Comparison of ENCODE assay signal across 8 mouse cellular contexts in genomic region chr17:6827159-6827733, GRCm38 (mm10). TPM values are rescaled to one million over a fixed set of nuclear protein-coding genes. Genes with fewer than 3 reads are reported as not detected.
DNase-seq lines count a peak whose midpoint lies in the region; ATAC-seq lines count a peak whose summit lies in the region.

No protein-coding gene starts in this region.

- peak overlapping the region; percentile 92 for H3K27ac ChIP-seq in neural tube, embryonic 11.5 days (ENCODE audit: low read depth, low read length)
- peak overlapping the region; percentile 48 for H3K27ac ChIP-seq in brown adipose tissue, adult 24 weeks (replicated peaks; ENCODE audit: low read depth, low read length)
- peak overlapping the region; percentile 99 for H3K27ac ChIP-seq in liver, embryonic 12.5 days
- H3K27ac ChIP-seq in neural tube, embryonic 12.5 days: peak overlapping the region; percentile 75

- 47% methylated on average over 10 of the region's 10 CpGs for WGBS in neural tube, embryonic 11.5 days
- 10% methylated on average over 10 of the region's 10 CpGs for WGBS in liver, embryonic 12.5 days (ENCODE audit: insufficient replicate concordance)
- WGBS in neural tube, embryonic 12.5 days: 42% methylated on average over 10 of the region's 10 CpGs

- no peaks in the 10 kb centered on the region for H3K36me3 ChIP-seq in neural tube, embryonic 11.5 days (ENCODE audit: control insufficient read depth, insufficient read depth, low read length)
- 0 out of 2 replicates have a peak, but pooled peaks cover 3% of the 10 kb centered on the region for H3K36me3 ChIP-seq in liver, embryonic 12.5 days
- H3K36me3 ChIP-seq in neural tube, embryonic 12.5 days: no peaks in the 10 kb centered on the region

- H3K9me3 ChIP-seq in neural tube, embryonic 11.5 days (ENCODE audit: control insufficient read depth, low read length): no peaks in the 10 kb centered on the region
- peaks cover 3% of the 10 kb centered on the region; the same call in 1 of the 2 replicates for H3K9me3 ChIP-seq in liver, embryonic 12.5 days (replicated peaks)
- H3K9me3 ChIP-seq in neural tube, embryonic 12.5 days: no peaks in the 10 kb centered on the region

- no peaks in the 10 kb centered on the region; the same call in 1 of the 2 replicates for H3K4me1 ChIP-seq in neural tube, embryonic 11.5 days (ENCODE audit: control insufficient read depth, insufficient read depth, low read length)
- H3K4me1 ChIP-seq in brown adipose tissue, adult 24 weeks (ENCODE audit: control insufficient read depth, insufficient read depth, insufficient read length, low read length): no peaks in the 10 kb centered on the region
- H3K4me1 ChIP-seq in liver, embryonic 12.5 days: peaks cover 39% of the 10 kb centered on the region
- no peaks in the 10 kb centered on the region for H3K4me1 ChIP-seq in neural tube, embryonic 12.5 days

- H3K4me3 ChIP-seq in neural tube, embryonic 11.5 days (ENCODE audit: low read depth, low read length): peak overlapping the region; percentile 53
- peak overlapping the region; percentile 64 for H3K4me3 ChIP-seq in brown adipose tissue, adult 24 weeks (ENCODE audit: insufficient read depth, low read depth, low read length)
- H3K4me3 ChIP-seq in liver, embryonic 12.5 days: peak overlapping the region; percentile 73
- peak overlapping the region; percentile 52 for H3K4me3 ChIP-seq in neural tube, embryonic 12.5 days

- H3K9ac ChIP-seq in neural tube, embryonic 11.5 days (ENCODE audit: low read length): peak overlapping the region; percentile 78
- peak overlapping the region; percentile 74 for H3K9ac ChIP-seq in liver, embryonic 12.5 days
- peak overlapping the region; percentile 60 for H3K9ac ChIP-seq in neural tube, embryonic 12.5 days

- H3K4me2 ChIP-seq in neural tube, embryonic 11.5 days (ENCODE audit: low read depth): peak overlapping the region; percentile 72
- peak overlapping the region; percentile 88 for H3K4me2 ChIP-seq in liver, embryonic 12.5 days
- peak overlapping the region; percentile 64 for H3K4me2 ChIP-seq in neural tube, embryonic 12.5 days (replicated peaks)

- DNase-seq in neural tube, embryonic 11.5 days (ENCODE audit: low spot score): no peak
- no peak for DNase-seq in neural tube, embryonic 10.5 days (ENCODE audit: extremely low spot score, low spot score)
- no peak for DNase-seq in retina, embryonic 14.5 days (ENCODE audit: low spot score)
- no peak for DNase-seq in kidney, adult 9 months

- no peaks in the 10 kb centered on the region for H3K27me3 ChIP-seq in neural tube, embryonic 11.5 days (ENCODE audit: control insufficient read depth, insufficient read depth, low read length)
- H3K27me3 ChIP-seq in liver, embryonic 12.5 days (replicated peaks): peaks cover 3% of the 10 kb centered on the region; the same call in 1 of the 2 replicates
- H3K27me3 ChIP-seq in neural tube, embryonic 12.5 days (replicated peaks): no peaks in the 10 kb centered on the region

- no peak for ATAC-seq in neural tube, embryonic 11.5 days (ENCODE audit: insufficient read depth, low FRiP score, low TSS enrichment)
- ATAC-seq in granulocyte monocyte progenitor cell, adult 5-6 weeks (replicated peaks; ENCODE audit: poor library complexity, severe bottlenecking): peak; percentile 29
- ATAC-seq in liver, embryonic 12.5 days: peak; percentile 72
- peak; percentile 31; the same call in 1 of the 2 replicates for ATAC-seq in neural tube, embryonic 12.5 days (ENCODE audit: low FRiP score, low read depth)

RNA-seq across cellular contexts. Expression of gene Ezr, which starts 44.7 kb away (rescaled TPM):
- 63.4 and 74.3 TPM in 2 replicates for polyA plus RNA-seq in neural tube, embryonic 11.5 days (2014; fragmentation: Nextera tagmentation; extraction: Ambion mirVana)
- polyA plus RNA-seq in brown adipose tissue, adult 24 weeks (2012; ENCODE audit: insufficient read depth, insufficient read length, missing spikeins): 3.0 and 3.6 TPM in 2 replicates
- total RNA-seq in granulocyte monocyte progenitor cell, adult 5-6 weeks (2014; fragmentation: Nextera tagmentation): 44.2 and 55.0 TPM in 2 replicates
- total RNA-seq in granulocyte monocyte progenitor cell, adult 5-6 weeks (2017): 99.7 and 110 TPM in 2 replicates
- 67.9 and 72.4 TPM in 2 replicates for polyA plus RNA-seq in liver, embryonic 12.5 days (2016; fragmentation: Nextera tagmentation; extraction: Ambion mirVana)
- polyA plus RNA-seq in neural tube, embryonic 12.5 days (2016; fragmentation: Nextera tagmentation; extraction: Ambion mirVana): 67.1 and 87.8 TPM in 2 replicates

Comparison
In these comparisons a context has a peak if more than half of its experiments do, and no peak if none do; other contexts are left out.
1. H3K27ac ChIP-seq: peak in every context shown above with its lines; median percentile 99 in liver, embryonic 12.5 days; 92 in neural tube, embryonic 11.5 days; 75 in neural tube, embryonic 12.5 days; 48 in brown adipose tissue, adult 24 weeks.
2. RNA of gene Ezr, which starts 44.7 kb away (polyA plus RNA-seq): 67.1 to 87.8 TPM in neural tube, embryonic 12.5 days, 63.4 to 74.3 TPM in neural tube, embryonic 11.5 days and 67.9 to 72.4 TPM in liver, embryonic 12.5 days; 3.0 to 3.6 TPM in brown adipose tissue, adult 24 weeks; every median in the first group is over 10 times any median in the second.
3. Peak in every context shown above with its lines, with median percentiles within 50 percentile points of each other: H3K4me2 ChIP-seq, H3K4me3 ChIP-seq and H3K9ac ChIP-seq.